Mouse (Mus musculus) E14TG2a.4 (cell line): ENCODE results near the gene Arl5a.

Experiments used
- CTCF ChIP-seq: conservative IDR thresholded peaks from 2 replicates; pipeline ENCODE4 v1.5.1; 2014; ENCODE audit warnings: low read length
- POU5F1 ChIP-seq: IDR thresholded peaks from 2 replicates; pipeline ENCODE4 v1.6.1; 2014; ENCODE audit warnings: low read length, borderline replicate concordance

- TF ChIP-seq CTCF (no peak), POU5F1 (no peak)
Measured at GRCm38 (mm10) chr2:52433365-52433764, 8.7 kb upstream of the Arl5a start.
